Mouse (Mus musculus) heart, postnatal 0 days (tissue): Measurements from ENCODE around the gene Prkacb. TPM values are rescaled to one million over a fixed set of nuclear protein-coding genes. Genes with fewer than 3 reads are reported as not detected.
"Not testable (repeated sequence)": the region's sequence is repeated elsewhere in the genome, so short reads cannot be mapped to it uniquely, and the experiment has no call there.

Source experiments
- ATAC-seq: fragments of 200-750 bp; cut with Nextera tagmentation; 2 replicates; pipeline ENCODE4 v1.8.0; 2017; ENCODE audit warnings: low read depth, moderate number of reproducible peaks, moderate library complexity; ENCODE audit not compliant: insufficient read depth
- DNase-seq: peaks from one replicate; pipeline ENCODE4 v3.0.0-alpha.2; 2016; ENCODE audit warnings: low spot score
- H3K27ac ChIP-seq: fragments of 300-500 bp; sonication (generic); 2 replicates; pipeline ENCODE4 v1.5.1; 2014; ENCODE audit warnings: low read depth, mild to moderate bottlenecking
- H3K27me3 ChIP-seq: fragments of 300-500 bp; sonication (generic); 2 replicates; pipeline ENCODE4 v1.6.1; 2014; ENCODE audit warnings: low read length, mixed read lengths; ENCODE audit not compliant: control insufficient read depth, insufficient read depth
- H3K36me3 ChIP-seq: fragments of 300-500 bp; sonication (generic); replicated peaks from 2 replicates; pipeline ENCODE4 v1.6.1; 2014; ENCODE audit warnings: low read length, mixed read lengths; ENCODE audit not compliant: control insufficient read depth, insufficient read depth
- H3K4me1 ChIP-seq: fragments of 300-500 bp; sonication (generic); 2 replicates; pipeline ENCODE4 v1.6.1; 2014; ENCODE audit warnings: antibody characterized with exemption; ENCODE audit not compliant: control insufficient read depth, insufficient read depth
- H3K4me2 ChIP-seq: fragments of 300-500 bp; sonication (generic); 2 replicates; pipeline ENCODE4 v1.6.1; 2014; ENCODE audit warnings: low read depth, mild to moderate bottlenecking, low read length, moderate library complexity
- H3K4me3 ChIP-seq: fragments of 300-500 bp; sonication (generic); 2 replicates; pipeline ENCODE4 v1.5.1; 2014; ENCODE audit warnings: low read depth, low read length
- H3K9ac ChIP-seq: fragments of 300-500 bp; sonication (generic); replicated peaks from 2 replicates; pipeline ENCODE4 v1.6.1; 2014; ENCODE audit warnings: low read depth, low read length, mixed read lengths
- H3K9me3 ChIP-seq: fragments of 300-500 bp; sonication (generic); replicated peaks from 2 replicates; pipeline ENCODE4 v1.6.1; 2016; ENCODE audit warnings: low read length; ENCODE audit not compliant: control insufficient read depth
- CTCF ChIP-seq: IDR thresholded peaks from 2 replicates; pipeline ENCODE4 v1.5.1; 2016; ENCODE audit warnings: antibody characterized with exemption, control low read depth, low read depth
- EP300 ChIP-seq: IDR thresholded peaks from 2 replicates; pipeline ENCODE4 v1.6.1; 2016; ENCODE audit warnings: antibody characterized with exemption, low read depth
- WGBS: fragments of 180-500 bp; shearing (Covaris S2); extraction: QIAGEN DNeasy Blood & Tissue Kit; methylation state at CpG from one replicate; pipeline ENCODE4 v1.1.7; 2014; 5-methylcytosine and 5-hydroxymethylcytosine counted together
- polyA plus RNA-seq: library from polyadenylated mRNA; unstranded; fragments of >200 nt; fragmentation: Nextera tagmentation; extraction: Ambion mirVana; gene quantifications from 2 replicates; pipeline ENCODE4 v1.2.1, GENCODE M21; 2015
- total RNA-seq: library from RNA; depleted of rRNA; stranded (reverse); fragments of >200 nt; gene quantifications from 2 replicates; pipeline ENCODE4 v1.2.3, GENCODE M21; 2014; ENCODE audit warnings: low replicate concordance

Gene Prkacb
- total and polyA plus RNA-seq, 2 experiments from 2014 or later = 41.7 to 58.6 TPM

DNA sequence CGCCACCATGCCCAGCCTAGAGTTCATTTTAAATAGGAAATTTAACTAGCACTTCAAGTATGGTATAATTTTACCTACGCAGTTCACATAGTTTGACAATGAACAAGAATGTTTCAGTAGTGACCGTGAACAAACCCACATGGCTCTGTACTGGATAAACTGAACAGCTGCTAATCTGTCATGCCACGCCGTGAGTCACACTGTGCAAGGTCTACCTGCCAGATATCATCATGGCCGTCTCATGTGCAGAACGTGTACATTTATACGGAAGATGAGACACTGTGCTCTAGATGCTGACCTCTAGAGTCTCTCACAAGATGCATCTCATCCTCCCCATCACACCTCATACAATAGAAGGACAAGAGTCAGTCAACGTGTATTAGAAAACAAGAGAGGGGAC lies 51.5 kb downstream of the Prkacb start:
- Histone ChIP-seq H3K9me3 (no peaks in the 10 kb centered on the region), H3K4me2 (no peak overlapping the region), H3K27ac (no peak overlapping the region), H3K4me3 (no peak overlapping the region), H3K36me3 (0 out of 2 replicates have a peak, but pooled peaks cover 2% of the 10 kb centered on the region), H3K9ac (no peak overlapping the region), H3K4me1 (0 out of 2 replicates have a peak, but pooled peaks cover 3% of the 10 kb centered on the region), H3K27me3 (no peaks in the 10 kb centered on the region)
- DNase-seq (no peak), ATAC-seq (no peak)
- TF ChIP-seq EP300 = no peak
- no peak for TF ChIP-seq CTCF
- 92% methylated on average over 9 of the region's 9 CpGs for WGBS

DNA sequence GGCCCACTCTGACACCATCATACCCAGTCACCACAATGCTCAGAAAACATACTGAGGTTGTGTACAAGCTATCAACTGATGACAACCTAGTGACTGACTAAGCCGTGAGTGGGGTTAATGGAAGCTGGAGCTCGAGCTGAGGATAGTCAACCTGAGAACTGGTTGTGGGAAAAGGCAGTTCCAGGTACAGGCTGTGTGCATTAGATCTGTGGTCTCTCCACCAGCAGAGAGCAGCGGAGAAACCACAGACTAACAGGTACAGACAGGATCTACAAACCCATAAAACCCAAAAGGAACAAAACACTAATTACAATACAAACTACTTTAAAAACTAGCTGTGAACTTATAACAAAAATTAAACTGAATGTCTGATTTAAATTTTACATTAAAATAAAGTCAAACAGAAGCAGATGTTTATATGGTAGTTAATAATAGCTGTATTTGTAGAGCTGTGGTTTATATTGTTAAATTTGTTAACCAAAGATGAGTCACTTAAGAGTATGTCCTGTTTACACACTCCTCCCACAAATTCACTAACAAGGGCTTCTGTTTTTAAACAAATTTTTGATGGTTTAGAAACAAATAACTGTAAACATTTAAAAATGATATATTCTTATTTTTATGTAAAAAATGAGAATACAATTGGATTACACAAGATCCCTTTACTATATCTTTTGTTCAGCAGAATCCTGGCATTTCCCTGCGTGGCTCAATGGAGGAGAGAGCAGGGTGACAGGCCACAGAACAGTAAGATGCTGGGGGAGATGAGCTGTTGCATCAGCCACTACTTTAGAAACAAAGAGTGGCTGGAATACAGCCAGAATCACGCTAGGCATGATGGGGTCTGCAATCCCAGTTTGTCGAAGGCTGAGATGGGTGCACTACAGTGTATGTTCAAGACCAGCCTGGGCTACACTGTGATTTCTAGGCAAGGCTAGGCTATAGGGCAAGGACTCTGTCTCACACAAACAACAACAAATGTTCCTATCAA lies 54.5 kb downstream of the Prkacb start:
- Histone ChIP-seq H3K27me3 (no peaks in the 10 kb centered on the region), H3K9ac (no peak overlapping the region), H3K4me1 (no peaks in the 10 kb centered on the region)

DNA sequence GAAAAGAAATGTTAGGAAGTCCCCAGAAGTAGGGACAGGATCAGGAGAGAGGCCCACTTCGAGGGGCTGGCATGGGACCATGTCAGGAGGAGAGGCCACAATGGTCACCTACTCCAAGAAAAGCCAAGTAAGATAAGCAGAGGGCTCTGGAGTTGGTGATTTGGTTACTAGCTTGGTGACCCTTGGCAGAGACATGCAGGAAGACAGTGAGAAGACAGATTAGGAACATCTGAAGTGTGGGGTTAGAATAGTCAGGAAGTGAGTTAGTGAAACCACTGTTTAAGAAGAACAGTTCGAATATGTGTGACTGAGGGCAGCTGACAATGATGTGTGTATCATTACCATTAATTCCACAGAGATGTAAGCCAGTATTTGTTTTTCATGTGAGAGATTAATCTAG lies 58.5 kb downstream of the Prkacb start:
- ATAC-seq (no peak), DNase-seq (no peak)
- H3K4me1 ChIP-seq = no peaks in the 10 kb centered on the region
- no peak overlapping the region for H3K9ac ChIP-seq
- peaks cover 36% of the 10 kb centered on the region for H3K36me3 ChIP-seq
- H3K9me3 ChIP-seq = no peaks in the 10 kb centered on the region
- TF ChIP-seq EP300 = no peak
- TF ChIP-seq CTCF = no peak
- H3K4me3 ChIP-seq = no peak overlapping the region
- no peak overlapping the region for H3K4me2 ChIP-seq
- H3K27me3 ChIP-seq = no peaks in the 10 kb centered on the region
- WGBS = 44% methylated on average over 2 of the region's 2 CpGs
- H3K27ac ChIP-seq = no peak overlapping the region

More for the DNA sequence above, 54.5 kb downstream of the Prkacb start:
- ATAC-seq = no peak
- no peak for TF ChIP-seq CTCF
- no peak for TF ChIP-seq EP300
- DNase-seq = no peak
- Histone ChIP-seq H3K4me2 (no peak overlapping the region), H3K27ac (no peak overlapping the region), H3K9me3 (no peaks in the 10 kb centered on the region), H3K4me3 (no peak overlapping the region), H3K36me3 (peaks cover 16% of the 10 kb centered on the region)
- 55% methylated on average over 6 of the region's 6 CpGs for WGBS

DNA sequence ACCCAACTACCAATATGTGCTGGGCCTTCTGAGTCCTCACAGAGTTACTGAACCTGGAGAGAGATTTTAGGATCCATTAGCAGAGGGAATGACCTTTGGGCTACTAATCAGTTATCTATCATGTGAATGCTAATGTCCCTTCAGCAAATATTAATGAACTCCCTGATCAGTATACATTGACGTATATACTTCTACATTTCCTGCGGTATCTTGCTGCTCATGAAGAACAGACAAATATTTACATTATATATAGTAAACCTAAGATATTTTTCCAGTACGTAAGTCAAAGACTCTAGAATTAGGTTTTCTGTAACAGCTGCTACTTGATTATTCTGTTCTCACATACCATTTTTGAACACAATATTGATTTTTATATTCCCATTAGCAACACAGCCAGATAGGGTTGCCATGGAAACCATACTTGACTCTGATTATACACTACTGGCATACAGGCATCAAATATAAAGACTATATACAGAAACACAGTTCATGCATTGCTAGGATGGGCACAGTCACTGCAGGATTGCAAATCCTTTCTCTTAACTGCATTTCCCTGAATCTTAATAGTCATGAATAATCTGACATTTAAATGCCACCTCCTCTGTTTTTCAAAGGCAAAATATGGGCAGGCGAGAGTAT lies 71.1 kb downstream of the Prkacb start:
- no peaks in the 10 kb centered on the region for H3K9me3 ChIP-seq
- no peak overlapping the region for H3K4me2 ChIP-seq
- H3K27me3 ChIP-seq = no peaks in the 10 kb centered on the region
- H3K4me3 ChIP-seq = no peak overlapping the region
- H3K27ac ChIP-seq = no peak overlapping the region
- no peak for DNase-seq
- no peak for ATAC-seq
- peaks cover 59% of the 10 kb centered on the region for H3K36me3 ChIP-seq
- TF ChIP-seq CTCF = no peak
- no peak for TF ChIP-seq EP300
- no peak overlapping the region for H3K9ac ChIP-seq
- WGBS = 94% methylated on average over 4 of the region's 4 CpGs
- no peaks in the 10 kb centered on the region for H3K4me1 ChIP-seq

DNA sequence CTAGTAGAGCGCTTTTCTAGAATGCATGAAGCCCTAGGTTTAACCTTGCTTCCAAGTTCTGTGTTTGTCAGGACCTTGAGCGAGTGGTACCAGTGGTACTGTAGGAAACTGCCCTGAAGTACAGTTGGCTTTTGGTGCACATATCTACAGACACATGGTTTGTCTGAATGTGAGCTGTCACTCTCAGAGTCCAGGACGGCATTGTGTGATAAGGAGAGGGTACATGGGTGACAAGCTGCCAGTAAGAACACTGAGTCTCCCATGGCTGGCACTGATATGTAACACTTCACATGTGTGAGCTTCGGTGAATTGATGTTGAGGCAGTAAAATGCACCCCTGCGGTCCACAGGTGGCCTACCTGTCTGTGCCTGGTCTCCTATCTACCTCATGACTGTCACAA lies 71.6 kb downstream of the Prkacb start:
- Histone ChIP-seq H3K27me3 (no peaks in the 10 kb centered on the region), H3K4me1 (no peaks in the 10 kb centered on the region), H3K9ac (no peak overlapping the region), H3K4me2 (no peak overlapping the region), H3K4me3 (no peak overlapping the region), H3K36me3 (peaks cover 56% of the 10 kb centered on the region), H3K9me3 (no peaks in the 10 kb centered on the region), H3K27ac (no peak overlapping the region)
- TF ChIP-seq EP300 (no peak), CTCF (no peak)
- no peak for DNase-seq
- ATAC-seq = no peak
- WGBS = 77% methylated on average over 5 of the region's 5 CpGs

DNA sequence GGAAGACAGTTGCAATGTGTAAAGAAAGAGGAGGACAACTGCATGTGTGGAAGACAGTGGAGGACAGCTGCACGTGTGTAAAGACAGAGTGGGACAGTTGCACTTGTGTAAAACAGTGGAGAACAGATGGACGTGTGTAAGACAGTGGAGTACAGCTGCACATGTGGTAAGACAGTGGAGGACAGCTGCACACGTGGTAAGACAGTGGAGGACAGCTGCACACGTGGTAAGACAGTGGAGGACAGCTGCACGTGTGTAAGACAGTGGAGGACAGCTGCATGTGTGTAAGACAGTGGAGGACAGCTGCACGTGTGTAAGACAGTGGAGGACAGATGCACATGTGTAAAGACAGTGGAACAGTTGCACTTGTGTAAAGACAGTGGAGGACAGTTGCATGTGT lies 76.6 kb downstream of the Prkacb start:
- DNase-seq, H3K27ac ChIP-seq, ATAC-seq, H3K4me2 ChIP-seq, H3K9me3 ChIP-seq, H3K27me3 ChIP-seq, H3K9ac ChIP-seq, H3K4me3 ChIP-seq: not testable (repeated sequence)
- Histone ChIP-seq H3K36me3 (peaks cover 44% of the 10 kb centered on the region), H3K4me1 (peaks cover 10% of the 10 kb centered on the region)
- 74% methylated on average over 6 of the region's 6 CpGs for WGBS
